Mouse (Mus musculus): ENCODE data around the gene Arhgap24.

Gene Arhgap24

GRCm38 (mm10) chr5:102578431-102578830 lies 97.2 kb downstream of the Arhgap24 start:
- DNase-seq (ENCODE audit: low spot score in 2 of 2) = no peak

- no peak for DNase-seq (ENCODE audit: low spot score in 2 of 2)
Observed at GRCm38 (mm10) chr5:102582864-102583410, 101.7 kb downstream of the Arhgap24 start.

- DNase-seq (ENCODE audit: low spot score in 2 of 2) = no peak
Observed at GRCm38 (mm10) chr5:102591422-102591821, 110.2 kb downstream of the Arhgap24 start.

- DNase-seq (ENCODE audit: low spot score in 2 of 2) = no peak
Observed at GRCm38 (mm10) chr5:102593058-102593457, 111.9 kb downstream of the Arhgap24 start.

DNA sequence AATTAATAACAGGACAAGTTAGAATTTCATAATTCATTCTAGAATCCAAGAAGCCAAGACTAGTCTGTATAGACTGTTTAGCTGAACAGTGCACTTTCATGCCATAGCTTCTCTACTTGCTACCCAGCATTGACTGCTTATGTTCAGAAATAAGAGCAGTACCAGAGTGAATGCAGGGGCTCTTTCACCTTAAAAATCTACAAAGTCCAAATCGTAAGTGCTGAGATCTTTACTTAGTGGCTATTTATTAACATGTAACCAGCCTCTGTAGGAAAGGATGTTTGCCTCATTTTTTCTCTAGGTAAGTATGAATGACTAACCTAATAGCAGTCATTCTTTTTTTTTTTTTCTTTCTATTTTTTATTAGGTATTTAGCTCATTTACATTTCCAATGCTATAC lies 117.9 kb downstream of the Arhgap24 start:
- DNase-seq (ENCODE audit: low spot score in 2 of 2) = no peak

DNA sequence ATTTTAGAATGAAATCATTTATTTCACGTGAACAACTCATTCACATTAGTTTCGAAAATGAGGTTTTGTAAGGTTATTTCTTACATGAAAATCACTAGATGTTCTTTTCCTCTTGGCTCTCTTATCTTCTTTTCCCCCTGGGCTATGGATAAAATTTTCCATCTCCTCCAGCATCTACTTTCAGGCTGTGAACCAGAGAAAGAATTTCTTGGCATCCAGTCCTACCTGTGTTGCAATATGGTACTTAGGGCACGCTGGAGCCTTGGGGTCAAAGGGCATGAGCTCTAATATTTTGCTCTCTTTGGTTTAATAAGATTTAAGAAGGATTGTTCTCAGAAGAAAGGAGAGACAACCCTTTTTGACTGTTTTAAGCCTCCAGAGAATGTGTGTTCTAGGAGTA lies 132.4 kb downstream of the Arhgap24 start:
- DNase-seq (ENCODE audit: low spot score in 2 of 2) = no peak

- no peak for DNase-seq (ENCODE audit: low spot score in 2 of 2)
Observed at GRCm38 (mm10) chr5:102614081-102614480, 132.9 kb downstream of the Arhgap24 start.

DNA sequence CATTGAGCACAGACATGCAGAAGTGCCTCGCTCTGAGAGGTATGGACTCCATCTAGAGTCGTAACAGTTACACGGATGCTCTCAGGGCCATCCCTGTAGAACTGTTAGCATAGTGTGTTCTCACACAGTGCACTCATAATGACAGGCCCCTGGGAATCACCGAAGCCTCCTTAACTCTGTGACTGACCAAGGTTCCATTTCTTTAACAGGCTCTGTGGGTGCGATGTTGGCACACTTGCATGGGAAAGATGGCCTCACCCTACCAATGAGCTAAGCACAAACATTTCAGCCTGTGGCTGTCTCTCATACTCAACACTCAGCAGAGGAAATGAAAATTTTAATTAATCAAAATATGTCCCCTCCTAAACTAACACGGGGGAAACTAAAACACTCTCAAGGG lies 134.1 kb downstream of the Arhgap24 start:
- DNase-seq (ENCODE audit: low spot score in 2 of 2) = no peak

GRCm38 (mm10) chr5:102621036-102621435 lies 139.8 kb downstream of the Arhgap24 start:
- DNase-seq (ENCODE audit: low spot score in 2 of 2) = no peak

DNA sequence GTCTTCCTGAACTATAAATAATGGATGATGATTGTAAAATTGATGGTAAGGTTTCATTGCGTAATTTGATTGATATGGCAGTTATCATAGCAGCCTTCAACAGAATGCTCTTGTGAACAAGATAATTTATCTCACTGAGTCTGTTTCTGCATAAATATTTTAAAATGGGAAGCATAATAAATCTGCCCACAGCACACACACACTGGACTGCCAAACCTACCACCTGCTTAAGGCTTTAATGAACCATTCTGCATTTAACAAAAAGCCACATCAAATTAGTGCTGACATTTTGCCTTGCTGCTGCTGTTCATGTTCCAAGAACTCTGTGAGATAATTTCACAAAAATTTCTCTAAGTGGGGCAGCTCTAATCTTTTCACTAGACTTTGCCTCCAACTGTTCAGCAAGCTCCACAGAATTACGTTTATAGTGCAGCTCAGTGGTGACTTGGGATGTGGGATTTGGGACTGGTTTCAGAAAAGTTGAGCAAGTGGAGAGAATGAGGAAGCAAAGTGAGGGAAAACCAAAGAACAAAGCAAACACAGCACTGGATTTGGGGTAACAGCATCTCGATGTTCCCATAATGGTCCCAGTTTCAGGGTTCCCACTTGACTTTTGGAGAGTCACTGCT lies 142.7 kb downstream of the Arhgap24 start:
- no peak for DNase-seq (ENCODE audit: low spot score in 2 of 2)

DNA sequence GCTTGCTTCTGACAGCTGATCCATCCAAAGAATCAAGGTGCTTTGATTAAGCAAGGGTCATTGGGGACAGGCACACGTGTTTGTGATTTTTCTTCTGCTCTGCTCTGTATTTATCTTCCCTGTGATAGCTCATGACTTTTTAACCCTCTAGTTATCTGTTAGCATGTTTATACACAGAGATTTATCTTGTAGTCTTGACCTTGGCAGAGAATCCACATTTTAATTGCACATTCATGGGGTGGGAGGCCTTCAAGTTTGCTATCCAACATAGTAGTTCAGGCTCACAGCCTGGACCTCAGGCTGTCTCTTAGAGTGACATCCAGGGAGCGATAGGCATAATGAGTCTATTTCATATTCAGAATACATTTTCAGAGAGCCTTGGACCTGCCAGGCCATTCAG lies 145.5 kb downstream of the Arhgap24 start:
- DNase-seq (ENCODE audit: low spot score in 2 of 2) = no peak

GRCm38 (mm10) chr5:102629362-102629771 lies 148.2 kb downstream of the Arhgap24 start:
- no peak for DNase-seq (ENCODE audit: low spot score in 2 of 2)

GRCm38 (mm10) chr5:102635591-102635990 lies 154.4 kb downstream of the Arhgap24 start:
- no peak for DNase-seq (ENCODE audit: low spot score in 2 of 2)

DNA sequence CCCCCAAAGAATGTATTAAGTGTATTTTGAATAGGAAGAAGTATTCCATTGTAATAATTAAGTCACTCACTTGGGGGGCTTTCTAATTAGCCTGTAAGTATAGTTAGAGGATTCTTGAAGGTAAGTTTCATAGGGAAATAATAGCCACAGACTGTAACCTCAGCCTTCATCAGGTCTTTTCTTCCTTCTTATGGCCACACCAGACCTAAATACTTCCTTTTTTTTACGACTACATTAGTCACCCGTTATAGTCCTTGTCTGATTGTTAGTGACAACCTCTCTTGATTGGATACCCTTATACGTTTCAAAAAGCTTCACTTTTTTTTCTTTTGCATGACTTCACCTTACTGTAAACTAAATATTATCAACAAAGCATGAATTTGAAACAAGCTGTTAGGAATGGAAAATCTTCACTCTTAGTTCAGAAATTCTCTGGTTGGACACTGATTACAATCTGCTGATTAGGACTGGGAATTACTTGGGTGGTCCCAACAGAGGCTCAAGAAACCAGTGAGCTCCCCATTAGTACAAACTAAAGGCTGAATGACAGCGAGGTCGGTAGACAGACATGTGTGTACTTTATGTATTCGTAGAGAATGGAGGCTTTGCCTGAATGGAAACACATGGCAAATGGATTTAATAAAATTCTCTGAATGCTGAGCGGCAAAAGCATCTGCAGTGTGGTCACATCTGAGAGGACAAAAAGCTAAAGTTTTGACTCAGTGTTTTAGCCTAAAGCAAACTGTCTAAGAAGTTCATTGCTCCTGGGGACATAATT lies 158.8 kb downstream of the Arhgap24 start:
- no peak for DNase-seq (ENCODE audit: low spot score in 2 of 2)

DNA sequence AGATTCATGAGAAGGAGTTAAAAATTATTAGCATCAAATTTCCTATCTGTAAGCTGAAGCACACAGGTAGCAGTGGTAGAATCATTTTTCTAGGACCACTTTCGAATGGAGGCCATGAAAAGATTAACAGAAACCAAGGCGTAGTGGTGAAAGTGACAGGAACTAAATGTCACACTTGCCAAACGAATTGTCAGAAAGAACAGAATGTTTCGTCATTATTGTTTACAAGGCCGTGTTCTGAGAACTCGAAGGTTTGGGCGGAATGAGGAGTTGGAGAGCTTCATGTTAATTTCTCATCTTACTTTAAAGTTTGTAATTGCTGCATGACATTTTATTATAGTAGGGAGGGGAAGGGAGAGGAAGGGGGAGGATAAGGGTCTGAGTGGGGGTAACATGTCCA lies 162.2 kb downstream of the Arhgap24 start:
- no peak for DNase-seq (ENCODE audit: low spot score in 2 of 2)

- no peak for DNase-seq (ENCODE audit: low spot score in 2 of 2)
Observed at GRCm38 (mm10) chr5:102643820-102644219, 162.6 kb downstream of the Arhgap24 start.

DNA sequence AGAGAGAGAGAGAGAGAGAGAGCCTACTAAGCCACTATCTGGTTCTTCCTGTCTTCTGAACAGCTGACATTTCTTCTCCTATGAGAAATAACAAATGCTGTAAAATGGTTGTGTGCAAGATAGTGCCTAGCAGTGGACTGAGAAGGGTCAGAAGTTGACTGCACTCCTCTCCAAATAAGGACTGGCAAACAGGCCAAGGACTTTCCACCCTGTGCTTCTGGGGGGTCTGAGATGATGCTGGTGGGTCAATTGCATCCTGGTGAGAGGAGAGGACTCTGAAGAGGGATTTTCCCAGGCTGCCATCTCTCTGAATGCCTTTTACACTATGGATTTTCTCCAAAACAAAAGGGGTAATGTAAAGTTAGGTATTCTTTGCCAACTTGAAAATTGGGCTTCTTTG lies 177.9 kb downstream of the Arhgap24 start:
- no peak for DNase-seq (ENCODE audit: low spot score in 2 of 2)

- no peak for DNase-seq (ENCODE audit: low spot score in 2 of 2)
Observed at GRCm38 (mm10) chr5:102664988-102665726, 184.0 kb downstream of the Arhgap24 start.

DNA sequence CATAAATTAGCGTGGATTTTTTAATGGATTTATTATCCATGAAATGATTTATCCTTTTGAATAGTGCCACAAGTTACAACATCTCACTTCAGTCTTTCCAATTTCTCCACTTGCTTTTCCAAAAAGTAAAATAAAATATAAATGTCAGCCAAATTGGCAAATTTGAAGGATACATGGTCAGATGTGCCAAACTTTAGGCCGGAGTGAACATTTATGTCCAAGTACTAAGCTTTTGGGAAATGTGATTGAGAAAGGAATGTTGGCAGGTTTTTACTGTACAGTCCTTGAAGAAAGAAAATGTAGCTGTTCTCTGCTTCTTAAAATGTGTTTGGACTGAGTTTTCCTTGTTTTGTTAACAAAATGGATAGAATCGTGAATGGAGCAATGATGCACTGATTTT lies 185.7 kb downstream of the Arhgap24 start:
- DNase-seq (ENCODE audit: low spot score in 2 of 2) = no peak

DNA sequence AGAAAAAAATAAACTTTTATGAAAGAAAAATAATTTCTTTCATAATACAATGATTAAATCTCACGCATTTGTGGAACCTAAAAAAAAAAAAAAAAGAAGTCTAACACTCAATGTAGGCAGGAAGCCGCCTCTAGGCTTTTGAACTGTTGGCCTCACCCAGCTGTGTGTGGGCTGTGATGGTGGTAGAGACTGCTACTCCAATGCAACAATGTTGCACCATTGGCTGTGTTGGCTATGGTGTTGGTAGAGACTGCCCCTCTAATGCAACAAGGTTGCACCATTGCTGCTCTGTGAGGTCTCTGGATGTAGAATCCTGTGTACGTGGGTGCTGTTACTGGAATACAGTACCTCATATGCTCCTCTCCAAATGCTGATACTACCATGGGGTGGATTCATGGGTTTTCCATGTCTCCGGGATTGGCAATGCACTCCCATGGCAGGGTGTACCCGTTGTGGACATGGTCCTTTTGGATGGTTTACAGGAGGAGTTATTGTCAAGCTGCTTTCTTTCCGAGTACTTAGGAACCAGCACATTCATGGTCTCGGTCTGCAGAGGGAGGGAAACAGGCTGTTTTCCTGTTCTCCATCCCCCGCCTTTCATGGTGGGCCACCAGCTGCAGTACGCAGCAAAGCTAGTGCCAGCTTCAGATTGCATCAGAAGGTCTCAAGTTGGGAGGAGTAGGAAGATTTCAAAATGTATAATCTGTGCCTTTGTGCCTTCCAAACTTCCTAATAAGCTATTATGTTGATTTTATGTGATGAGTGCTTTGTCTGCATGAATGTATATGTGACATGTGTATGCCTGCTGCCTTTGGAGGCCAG lies 186.8 kb downstream of the Arhgap24 start:
- DNase-seq (ENCODE audit: low spot score in 2 of 2) = no peak

- DNase-seq (ENCODE audit: low spot score in 2 of 2) = no peak
Observed at GRCm38 (mm10) chr5:102670206-102670605, 189.0 kb downstream of the Arhgap24 start.
